Mouse (Mus musculus) C2C12 (cell line): Measurements from ENCODE around the gene Zfp428.

Experiments
- CTCF ChIP-seq: IDR thresholded peaks from one replicate; pipeline ENCODE4 v1.5.1; 2011; ENCODE audit not compliant: control insufficient read depth, insufficient read depth, insufficient read length
- FOSL1 ChIP-seq: IDR thresholded peaks from one replicate; pipeline ENCODE4 v1.8.0; 2011; ENCODE audit warnings: mild to moderate bottlenecking, low read length; ENCODE audit not compliant: poor library complexity, insufficient read depth, severe bottlenecking

DNA sequence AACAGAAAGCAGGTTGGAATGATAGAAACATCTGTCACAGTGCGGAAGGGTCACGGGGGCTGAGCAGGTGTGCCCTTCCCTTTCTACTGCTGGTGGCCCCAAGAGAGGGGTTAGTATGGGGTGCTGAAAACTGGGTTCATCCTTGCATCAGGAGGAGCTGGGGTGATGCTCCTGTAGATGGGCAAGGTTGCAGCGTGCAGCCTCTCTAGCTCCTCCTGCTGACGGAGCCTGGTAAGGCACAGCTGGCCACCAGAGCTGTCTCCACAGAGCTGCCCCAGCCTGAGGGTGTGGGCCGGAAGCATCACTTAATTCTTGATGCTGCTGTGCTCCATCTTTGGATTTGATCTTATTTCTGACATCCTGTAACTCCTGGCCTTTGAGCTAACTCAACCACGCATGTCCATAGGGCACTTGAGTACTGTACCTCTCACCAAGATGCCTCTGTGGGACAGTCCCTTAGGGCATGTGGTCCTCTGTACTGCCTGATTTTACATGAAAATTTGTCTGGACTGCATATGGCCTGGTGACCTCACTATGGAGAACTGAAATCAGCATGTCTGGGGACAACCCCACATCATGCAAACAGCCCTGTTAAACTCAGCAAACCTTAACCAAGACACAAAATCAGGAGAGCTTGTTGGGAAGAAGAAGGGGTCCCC lies 57.9 kb downstream of the Zfp428 start:
- TF ChIP-seq FOSL1 (no peak), CTCF (peak; percentile 73)
